Mouse (Mus musculus): ENCODE measurements around the gene Six3.

GRCm38 (mm10) chr17:85624981-85625940 is 11.9 kb downstream of the Six3 start:
- TF ChIP-seq USF2 (IDR thresholded peaks at IDR 0.05; ENCODE audit: borderline replicate concordance in 1 of 2, insufficient read depth in 1 of 2, low read depth in 1 of 2, low read length in 2 of 2) = no peak
- TF ChIP-seq USF1 (IDR thresholded peaks at IDR 0.05; ENCODE audit: low read depth, low read length) = no peak
- no peak for TF ChIP-seq EP300 (IDR thresholded peaks at IDR 0.05; ENCODE audit: low read depth in 1 of 2, low read length in 2 of 2)
- TF ChIP-seq CTCF (IDR thresholded peaks at IDR 0.05 in 2 of 3, conservative IDR thresholded peaks at IDR 0.05 in 1 of 3; ENCODE audit: control insufficient read depth in 1 of 3, insufficient read depth in 1 of 3, low read depth in 2 of 3, low read length in 3 of 3, poor library complexity in 1 of 3, severe bottlenecking in 1 of 3) = no peak
- TF ChIP-seq SIN3A (IDR thresholded peaks at IDR 0.05; ENCODE audit: low read length) = no peak
- TF ChIP-seq MAX (IDR thresholded peaks at IDR 0.05; ENCODE audit: low read length) = no peak
- TF ChIP-seq KAT2A (conservative IDR thresholded peaks at IDR 0.05; ENCODE audit: low read depth, low read length) = no peak
- TF ChIP-seq TBP (IDR thresholded peaks at IDR 0.05; ENCODE audit: low read depth, low read length) = no peak
- TF ChIP-seq SMC3 (IDR thresholded peaks at IDR 0.05; ENCODE audit: low read depth, low read length) = no peak
- no peak for TF ChIP-seq POLR2A (IDR thresholded peaks at IDR 0.05; ENCODE audit: control insufficient read depth in 1 of 2, insufficient read depth in 1 of 2, low read depth in 1 of 2, low read length in 2 of 2, poor library complexity in 1 of 2)
- TF ChIP-seq CHD1 (IDR thresholded peaks at IDR 0.05; ENCODE audit: low read depth, low read length) = no peak
- TF ChIP-seq MEF2A (IDR thresholded peaks at IDR 0.05; ENCODE audit: extremely low read depth, insufficient replicate concordance, low read depth, low read length, poor library complexity, severe bottlenecking) = no peak
- no peak for TF ChIP-seq RAD21 (IDR thresholded peaks at IDR 0.05; ENCODE audit: low read depth, low read length)

Measured in MEL (cell line).